Mouse (Mus musculus) myocyte (in vitro differentiated cells): ENCODE measurements around the gene Slc9a9.

Source experiments
- E2F4 ChIP-seq: IDR thresholded peaks from one replicate; pipeline ENCODE4 v1.6.1; 2011; ENCODE audit warnings: mild to moderate bottlenecking, control low read depth, moderate library complexity; ENCODE audit not compliant: insufficient read depth
- MAX ChIP-seq: IDR thresholded peaks from one replicate; pipeline ENCODE4 v1.6.1; 2011; ENCODE audit warnings: low read depth, mild to moderate bottlenecking, control low read depth
- POLR2A ChIP-seq: IDR thresholded peaks from one replicate; pipeline ENCODE4 v1.6.1; 2011; ENCODE audit warnings: low read depth, mild to moderate bottlenecking, control low read depth, moderate library complexity; ENCODE audit not compliant: insufficient read length
- REST ChIP-seq: IDR thresholded peaks from one replicate; pipeline ENCODE4 v1.6.1; 2011; ENCODE audit warnings: mild to moderate bottlenecking, control low read depth, moderate library complexity; ENCODE audit not compliant: insufficient read depth, insufficient read length
- TCF12 ChIP-seq: IDR thresholded peaks from one replicate; pipeline ENCODE4 v1.6.1; 2011; ENCODE audit warnings: mild to moderate bottlenecking, control low read depth; ENCODE audit not compliant: poor library complexity, insufficient read depth, severe bottlenecking
- TCF3 ChIP-seq: IDR thresholded peaks from one replicate; pipeline ENCODE4 v1.6.1; 2011; ENCODE audit warnings: low read depth, control low read depth; ENCODE audit not compliant: insufficient read length
- USF1 ChIP-seq: IDR thresholded peaks from one replicate; pipeline ENCODE4 v1.6.1; 2011; ENCODE audit warnings: low read depth, mild to moderate bottlenecking, control low read depth, moderate library complexity

GRCm38 (mm10) chr9:94752121-94752520, 82.4 kb downstream of the Slc9a9 start:
- TF ChIP-seq POLR2A (no peak), TCF3 (no peak), TCF12 (no peak), MAX (no peak), USF1 (no peak), REST (no peak), E2F4 (no peak)
